Comparison of ENCODE assay signal across 17 mouse cellular contexts in the genomic region with DNA sequence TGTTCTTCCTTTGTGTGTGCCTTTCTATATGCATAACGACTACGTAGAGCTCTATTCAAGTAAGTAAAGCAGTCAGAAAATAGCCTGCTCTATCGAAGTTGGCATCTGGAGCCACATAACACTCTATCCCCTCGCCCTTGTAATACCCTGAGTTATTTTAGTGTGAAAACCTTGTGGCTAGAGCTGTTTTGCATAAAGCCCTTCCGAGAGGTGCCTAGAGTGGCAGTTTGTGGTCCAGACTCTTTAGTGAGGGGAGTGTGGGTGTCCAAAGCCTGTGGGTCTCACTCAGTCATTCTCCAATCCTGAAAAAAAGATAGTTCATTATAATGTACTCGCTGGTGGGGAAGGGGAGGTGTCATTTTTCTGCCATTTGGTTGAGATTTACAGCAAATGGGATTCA.
DNase-seq lines count a peak whose midpoint lies in the region; ATAC-seq lines count a peak whose summit lies in the region.
"Had no signal": no experiment of that assay in that cellular context is flagged by ENCODE, and none has a peak within 500 bp of the region (broad histone marks: within the 10 kb centered on the region; RNA-seq: fewer than 3 reads in every experiment).

No protein-coding gene starts in this region.

- ATAC-seq in midbrain, embryonic 11.5 days (ENCODE audit: low FRiP score) = no peak
- 0 out of 2 replicates have a peak, but pooled peaks have one; percentile 5 for ATAC-seq in forebrain, embryonic 16.5 days
- no peak for ATAC-seq in neural tube, embryonic 15.5 days (ENCODE audit: low FRiP score)
- ATAC-seq: intestine, embryonic 15.5 days had no signal

- H3K27ac ChIP-seq in heart, embryonic 10.5 days = no peak overlapping the region
- peak overlapping the region; percentile 57 for H3K27ac ChIP-seq in midbrain, embryonic 10.5 days (replicated peaks)
- H3K27ac ChIP-seq in midbrain, embryonic 11.5 days (ENCODE audit: low read depth, low read length) = no peak overlapping the region
- H3K27ac ChIP-seq in forebrain, embryonic 16.5 days (ENCODE audit: low read length) = no peak overlapping the region
- H3K27ac ChIP-seq in neural tube, embryonic 15.5 days (replicated peaks) = no peak overlapping the region
- H3K27ac ChIP-seq: embryonic facial prominence, embryonic 12.5 days; intestine, embryonic 15.5 days; liver, embryonic 14.5 days; lung, embryonic 15.5 days; stomach, postnatal 0 days had no signal

- no peaks in the 10 kb centered on the region for H3K9me3 ChIP-seq in heart, embryonic 10.5 days
- H3K9me3 ChIP-seq in midbrain, embryonic 10.5 days (replicated peaks) = no peaks in the 10 kb centered on the region
- no peaks in the 10 kb centered on the region for H3K9me3 ChIP-seq in midbrain, embryonic 11.5 days (ENCODE audit: control insufficient read depth, low read length)
- no peaks in the 10 kb centered on the region for H3K9me3 ChIP-seq in forebrain, embryonic 16.5 days (ENCODE audit: control insufficient read depth, low read length)
- H3K9me3 ChIP-seq in neural tube, embryonic 15.5 days (replicated peaks) = no peaks in the 10 kb centered on the region
- H3K9me3 ChIP-seq: embryonic facial prominence, embryonic 12.5 days; intestine, embryonic 15.5 days; lung, embryonic 15.5 days had no signal

- WGBS in heart, embryonic 10.5 days = 67% methylated on average over 6 of the region's 6 CpGs
- WGBS in midbrain, embryonic 10.5 days = 75% methylated on average over 6 of the region's 6 CpGs
- 60% methylated on average over 6 of the region's 6 CpGs for WGBS in midbrain, embryonic 11.5 days
- WGBS in forebrain, embryonic 16.5 days = 15% methylated on average over 6 of the region's 6 CpGs
- WGBS in neural tube, embryonic 15.5 days = 24% methylated on average over 6 of the region's 6 CpGs

- H3K4me2 ChIP-seq in midbrain, embryonic 11.5 days = no peak overlapping the region
- H3K4me2 ChIP-seq in forebrain, embryonic 16.5 days (ENCODE audit: low read length) = peak overlapping the region; percentile 18; the same call in 1 of the 2 replicates
- H3K4me2 ChIP-seq in neural tube, embryonic 15.5 days = peak overlapping the region; percentile 19; the same call in 1 of the 2 replicates
- H3K4me2 ChIP-seq: embryonic facial prominence, embryonic 12.5 days; intestine, embryonic 15.5 days; lung, embryonic 15.5 days had no signal

- peak; percentile 40 for DNase-seq in heart, adult 11 months
- no peak for DNase-seq in heart, embryonic 10.5 days (ENCODE audit: low spot score)
- no peak for DNase-seq in midbrain, embryonic 10.5 days (ENCODE audit: low spot score)
- DNase-seq in midbrain, embryonic 11.5 days (ENCODE audit: low spot score, missing footprints) = no peak
- no peak for DNase-seq in yolk sac, embryonic 10.5 days (ENCODE audit: low spot score)
- DNase-seq: adrenal gland, adult 2 months; cerebellum, adult 9-10 months; heart, adult 18-20 months; heart, postnatal 36 days; lung, postnatal 4 days had no signal

- no peak overlapping the region for H3K9ac ChIP-seq in midbrain, embryonic 11.5 days (ENCODE audit: low read length)
- H3K9ac ChIP-seq in forebrain, embryonic 16.5 days (replicated peaks; ENCODE audit: low read depth, low read length) = no peak overlapping the region
- H3K9ac ChIP-seq in neural tube, embryonic 15.5 days (replicated peaks) = no peak overlapping the region
- H3K9ac ChIP-seq: embryonic facial prominence, embryonic 12.5 days; intestine, embryonic 15.5 days; liver, embryonic 14.5 days; lung, embryonic 15.5 days had no signal

- peaks cover 18% of the 10 kb centered on the region for H3K4me1 ChIP-seq in heart, embryonic 10.5 days
- H3K4me1 ChIP-seq in midbrain, embryonic 10.5 days = peaks cover 43% of the 10 kb centered on the region
- H3K4me1 ChIP-seq in midbrain, embryonic 11.5 days (ENCODE audit: control insufficient read depth, insufficient read depth, low read length) = peaks cover 16% of the 10 kb centered on the region
- peaks cover 13% of the 10 kb centered on the region for H3K4me1 ChIP-seq in forebrain, embryonic 16.5 days (replicated peaks; ENCODE audit: control insufficient read depth, insufficient read depth, low read length)
- peaks cover 12% of the 10 kb centered on the region for H3K4me1 ChIP-seq in neural tube, embryonic 15.5 days

- no peaks in the 10 kb centered on the region for H3K36me3 ChIP-seq in heart, embryonic 10.5 days
- H3K36me3 ChIP-seq in midbrain, embryonic 10.5 days = no peaks in the 10 kb centered on the region
- no peaks in the 10 kb centered on the region for H3K36me3 ChIP-seq in midbrain, embryonic 11.5 days (ENCODE audit: control insufficient read depth, insufficient read depth, low read length)
- no peaks in the 10 kb centered on the region for H3K36me3 ChIP-seq in forebrain, embryonic 16.5 days (ENCODE audit: control insufficient read depth, insufficient read depth)
- no peaks in the 10 kb centered on the region for H3K36me3 ChIP-seq in neural tube, embryonic 15.5 days
- H3K36me3 ChIP-seq: embryonic facial prominence, embryonic 12.5 days; intestine, embryonic 15.5 days; lung, embryonic 15.5 days had no signal

- H3K4me3 ChIP-seq in heart, embryonic 10.5 days = no peak overlapping the region
- H3K4me3 ChIP-seq in midbrain, embryonic 10.5 days = no peak overlapping the region
- no peak overlapping the region for H3K4me3 ChIP-seq in midbrain, embryonic 11.5 days (ENCODE audit: low read depth, low read length)
- no peak overlapping the region for H3K4me3 ChIP-seq in forebrain, embryonic 16.5 days (replicated peaks; ENCODE audit: low read length)
- no peak overlapping the region for H3K4me3 ChIP-seq in neural tube, embryonic 15.5 days (replicated peaks)
- H3K4me3 ChIP-seq: embryonic facial prominence, embryonic 12.5 days; intestine, embryonic 15.5 days; lung, embryonic 15.5 days had no signal

- peaks cover 14% of the 10 kb centered on the region for H3K27me3 ChIP-seq in heart, embryonic 10.5 days (ENCODE audit: insufficient read depth, poor library complexity, severe bottlenecking)
- no peaks in the 10 kb centered on the region for H3K27me3 ChIP-seq in midbrain, embryonic 10.5 days (ENCODE audit: low read depth, poor library complexity, severe bottlenecking)
- 0 out of 2 replicates have a peak, but pooled peaks cover 2% of the 10 kb centered on the region for H3K27me3 ChIP-seq in midbrain, embryonic 11.5 days (ENCODE audit: control insufficient read depth, insufficient read depth, low read length)
- H3K27me3 ChIP-seq in forebrain, embryonic 16.5 days (replicated peaks; ENCODE audit: control insufficient read depth, insufficient read depth, low read length) = 0 out of 2 replicates have a peak, but pooled peaks cover 2% of the 10 kb centered on the region
- no peaks in the 10 kb centered on the region; the same call in 1 of the 2 replicates for H3K27me3 ChIP-seq in neural tube, embryonic 15.5 days (replicated peaks)
- H3K27me3 ChIP-seq: embryonic facial prominence, embryonic 12.5 days; intestine, embryonic 15.5 days; lung, embryonic 15.5 days had no signal
